9 mouse cellular contexts compared by ENCODE assay signal in genomic region chr13:107601132-107601439, GRCm38 (mm10).
DNase-seq lines count a peak whose midpoint lies in the region; ATAC-seq and TF ChIP-seq lines count a peak whose summit lies in the region.
"Had no signal": no experiment of that assay in that cellular context is flagged by ENCODE, and none has a peak within 500 bp of the region (broad histone marks: within the 10 kb centered on the region; RNA-seq: fewer than 3 reads in every experiment).

No protein-coding gene starts in this region.

- peaks cover 7% of the 10 kb centered on the region; the same call in 1 of the 2 replicates for H3K9me3 ChIP-seq in forebrain, embryonic 10.5 days
- 0 out of 2 replicates have a peak, but pooled peaks cover 2% of the 10 kb centered on the region for H3K9me3 ChIP-seq in forebrain, embryonic 14.5 days (replicated peaks; ENCODE audit: control insufficient read depth, low read length)
- H3K9me3 ChIP-seq in lung, embryonic 14.5 days (ENCODE audit: low read depth, low read length) = no peaks in the 10 kb centered on the region
- H3K9me3 ChIP-seq in hindbrain, postnatal 0 days (ENCODE audit: low read length) = no peaks in the 10 kb centered on the region
- H3K9me3 ChIP-seq in neural tube, embryonic 13.5 days = 0 out of 2 replicates have a peak, but pooled peaks cover 7% of the 10 kb centered on the region

- TF ChIP-seq CTCF in lung, embryonic 14.5 days (IDR thresholded peaks at IDR 0.05; ENCODE audit: low read depth) = no peak
- no peak for TF ChIP-seq CTCF in hindbrain, postnatal 0 days (IDR thresholded peaks at IDR 0.05; ENCODE audit: low read depth)

- WGBS in forebrain, embryonic 10.5 days = 92% methylated on average over 4 of the region's 4 CpGs
- 96% methylated on average over 4 of the region's 4 CpGs for WGBS in forebrain, embryonic 14.5 days
- WGBS in lung, embryonic 14.5 days = 80% methylated on average over 4 of the region's 4 CpGs
- WGBS in hindbrain, postnatal 0 days = 90% methylated on average over 4 of the region's 4 CpGs
- WGBS in neural tube, embryonic 13.5 days = 89% methylated on average over 4 of the region's 4 CpGs

- peaks cover 4% of the 10 kb centered on the region for H3K27me3 ChIP-seq in forebrain, embryonic 10.5 days (ENCODE audit: poor library complexity, severe bottlenecking)
- no peaks in the 10 kb centered on the region for H3K27me3 ChIP-seq in forebrain, embryonic 14.5 days (replicated peaks; ENCODE audit: control insufficient read depth, insufficient read depth, low read length)
- no peaks in the 10 kb centered on the region for H3K27me3 ChIP-seq in lung, embryonic 14.5 days (ENCODE audit: insufficient read depth, low read length)
- H3K27me3 ChIP-seq in hindbrain, postnatal 0 days (ENCODE audit: insufficient read depth, low read length) = no peaks in the 10 kb centered on the region
- H3K27me3 ChIP-seq in neural tube, embryonic 13.5 days = no peaks in the 10 kb centered on the region

- peak overlapping the region; percentile 74; the same call in 1 of the 2 replicates for H3K27ac ChIP-seq in forebrain, embryonic 10.5 days
- no peak overlapping the region for H3K27ac ChIP-seq in forebrain, embryonic 14.5 days (ENCODE audit: low read depth, low read length)
- peak overlapping the region; percentile 4; the same call in 1 of the 2 replicates for H3K27ac ChIP-seq in lung, embryonic 14.5 days (ENCODE audit: low read depth)
- no peak overlapping the region for H3K27ac ChIP-seq in hindbrain, postnatal 0 days
- no peak overlapping the region for H3K27ac ChIP-seq in neural tube, embryonic 13.5 days (replicated peaks)

- H3K9ac ChIP-seq in forebrain, embryonic 14.5 days (ENCODE audit: low read length) = no peak overlapping the region
- no peak overlapping the region for H3K9ac ChIP-seq in lung, embryonic 14.5 days
- no peak overlapping the region for H3K9ac ChIP-seq in hindbrain, postnatal 0 days (replicated peaks; ENCODE audit: low read length)
- no peak overlapping the region for H3K9ac ChIP-seq in neural tube, embryonic 13.5 days

- ATAC-seq in forebrain, embryonic 14.5 days = no peak
- peak; percentile 30; the same call in 1 of the 2 replicates for ATAC-seq in lung, embryonic 14.5 days (ENCODE audit: insufficient read depth)
- peak; percentile 52 for ATAC-seq in hindbrain, postnatal 0 days
- 0 out of 2 replicates have a peak, but pooled peaks have one; percentile 4 for ATAC-seq in neural tube, embryonic 13.5 days (ENCODE audit: low read depth)
- ATAC-seq in inflammation-experienced regulatory T-cells, adult 6 months = no peak

- H3K4me3 ChIP-seq in forebrain, embryonic 10.5 days = peak overlapping the region; percentile 27; the same call in 1 of the 2 replicates
- H3K4me3 ChIP-seq in forebrain, embryonic 14.5 days (ENCODE audit: low read depth, low read length) = no peak overlapping the region
- H3K4me3 ChIP-seq in lung, embryonic 14.5 days (ENCODE audit: low read depth, low read length) = no peak overlapping the region
- no peak overlapping the region for H3K4me3 ChIP-seq in hindbrain, postnatal 0 days (ENCODE audit: low read length)
- no peak overlapping the region for H3K4me3 ChIP-seq in neural tube, embryonic 13.5 days
- H3K4me3 ChIP-seq: myocyte had no signal

- no peak overlapping the region for H3K4me2 ChIP-seq in forebrain, embryonic 14.5 days (ENCODE audit: low read length)
- peak overlapping the region; percentile 48 for H3K4me2 ChIP-seq in lung, embryonic 14.5 days
- no peak overlapping the region; the same call in 1 of the 2 replicates for H3K4me2 ChIP-seq in hindbrain, postnatal 0 days (ENCODE audit: low read depth, low read length)
- H3K4me2 ChIP-seq in neural tube, embryonic 13.5 days = peak overlapping the region; percentile 36

- H3K36me3 ChIP-seq in forebrain, embryonic 10.5 days (replicated peaks) = no peaks in the 10 kb centered on the region
- H3K36me3 ChIP-seq in forebrain, embryonic 14.5 days (ENCODE audit: control insufficient read depth, insufficient read depth, low read length) = no peaks in the 10 kb centered on the region
- no peaks in the 10 kb centered on the region for H3K36me3 ChIP-seq in lung, embryonic 14.5 days (ENCODE audit: insufficient read depth)
- no peaks in the 10 kb centered on the region for H3K36me3 ChIP-seq in hindbrain, postnatal 0 days (ENCODE audit: insufficient read depth, low read length)
- no peaks in the 10 kb centered on the region for H3K36me3 ChIP-seq in neural tube, embryonic 13.5 days

- peaks cover 47% of the 10 kb centered on the region for H3K4me1 ChIP-seq in forebrain, embryonic 10.5 days
- H3K4me1 ChIP-seq in forebrain, embryonic 14.5 days (ENCODE audit: control insufficient read depth, insufficient read depth, low read length) = peaks cover 4% of the 10 kb centered on the region; the same call in 1 of the 2 replicates
- no peaks in the 10 kb centered on the region for H3K4me1 ChIP-seq in lung, embryonic 14.5 days (ENCODE audit: insufficient read depth)
- H3K4me1 ChIP-seq in hindbrain, postnatal 0 days (ENCODE audit: insufficient read depth, low read length) = no peaks in the 10 kb centered on the region
- H3K4me1 ChIP-seq in neural tube, embryonic 13.5 days (replicated peaks) = peaks cover 40% of the 10 kb centered on the region

- no peak for DNase-seq in forebrain, embryonic 10.5 days (ENCODE audit: extremely low spot score, low spot score)
- no peak for DNase-seq in forebrain, embryonic 14.5 days (ENCODE audit: low spot score)
- DNase-seq in lung, embryonic 14.5 days = no peak
- DNase-seq in lung, postnatal 25 days (ENCODE audit: low spot score) = no peak
- DNase-seq in hindbrain, postnatal 0 days (ENCODE audit: low spot score) = no peak
- no peak for DNase-seq in right cerebral cortex, postnatal 14 days

Comparison
In these comparisons a context has a peak if more than half of its experiments do, and no peak if none do; other contexts are left out.
1. H3K27ac ChIP-seq: peak in forebrain, embryonic 10.5 days (single experiment) and lung, embryonic 14.5 days (single experiment); none in forebrain, embryonic 14.5 days (single experiment), hindbrain, postnatal 0 days (single experiment) and neural tube, embryonic 13.5 days (single experiment).
2. ATAC-seq: peak in lung, embryonic 14.5 days (single experiment), hindbrain, postnatal 0 days (single experiment) and neural tube, embryonic 13.5 days (single experiment); none in forebrain, embryonic 14.5 days (single experiment) and inflammation-experienced regulatory T-cells, adult 6 months (single experiment).
3. H3K4me2 ChIP-seq: peak in lung, embryonic 14.5 days (single experiment) and neural tube, embryonic 13.5 days (single experiment); none in forebrain, embryonic 14.5 days (single experiment) and hindbrain, postnatal 0 days (single experiment).